ENCODE assay signal across 22 mouse cellular contexts in the genomic region with DNA sequence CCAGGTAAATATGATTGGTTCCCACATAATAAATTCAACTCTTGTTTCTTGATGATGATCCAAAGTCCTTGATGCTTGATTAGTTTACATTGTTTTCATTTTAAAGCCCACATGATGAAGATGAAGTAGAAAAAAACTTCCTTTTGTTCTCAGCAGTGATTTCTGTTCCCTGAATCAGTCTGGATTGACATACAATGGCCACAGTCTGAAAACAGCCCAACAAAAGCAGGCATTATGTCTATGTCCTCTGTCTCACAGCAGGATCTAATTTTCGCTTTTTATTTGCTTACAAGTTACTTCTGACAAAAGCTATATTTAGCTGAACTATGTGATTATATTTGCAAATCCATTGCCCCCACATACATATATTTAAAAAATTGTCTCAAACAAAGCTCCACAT. TPM values are rescaled to one million over a fixed set of nuclear protein-coding genes. Genes with fewer than 3 reads are reported as not detected.
A peak's percentile ranks its signal among the peaks of the same experiment; 100 is the strongest.
DNase-seq lines count a peak whose midpoint lies in the region; ATAC-seq and TF ChIP-seq lines count a peak whose summit lies in the region.
"Had no signal": no experiment of that assay in that cellular context is flagged by ENCODE, and none has a peak within 500 bp of the region (broad histone marks: within the 10 kb centered on the region; RNA-seq: fewer than 3 reads in every experiment).

No protein-coding gene starts in this region.

- H3K27me3 ChIP-seq in embryonic facial prominence, embryonic 14.5 days (replicated peaks; ENCODE audit: control insufficient read depth, insufficient read depth, low read length) = no peaks in the 10 kb centered on the region
- no peaks in the 10 kb centered on the region for H3K27me3 ChIP-seq in embryonic facial prominence, embryonic 10.5 days (replicated peaks; ENCODE audit: low read depth, poor library complexity, severe bottlenecking)
- H3K27me3 ChIP-seq in hindbrain, embryonic 11.5 days (ENCODE audit: control insufficient read depth, insufficient read depth, low read length) = no peaks in the 10 kb centered on the region
- no peaks in the 10 kb centered on the region for H3K27me3 ChIP-seq in hindbrain, embryonic 13.5 days
- H3K27me3 ChIP-seq: CH12.LX; embryonic facial prominence, embryonic 12.5 days; forebrain, embryonic 12.5 days; heart, embryonic 12.5 days had no signal

- peak; percentile 19 for DNase-seq in embryonic facial prominence, embryonic 14.5 days (ENCODE audit: low spot score)
- DNase-seq in embryonic facial prominence, embryonic 10.5 days (ENCODE audit: low spot score) = no peak
- peak; percentile 19 for DNase-seq in hindbrain, embryonic 11.5 days (ENCODE audit: low spot score)
- peak; percentile 39 for DNase-seq in brain, embryonic 14.5 days (ENCODE audit: low read depth)
- DNase-seq in telencephalon, adult 2 months (ENCODE audit: low read depth, low spot score) = peak; percentile 5
- DNase-seq in spleen, postnatal 36 days (ENCODE audit: low spot score in 2 of 2) = no peak
- DNase-seq: adrenal gland, adult 8-10 months; adrenal gland, postnatal 36 days; cerebellum, adult 11 months; cerebellum, adult 8-10 months; cerebellum, postnatal 14 days; gastrocnemius, adult 2 months; gastrocnemius, postnatal 25 days had no signal

- TF ChIP-seq CTCF in brain, embryonic 14.5 days (IDR thresholded peaks at IDR 0.05; ENCODE audit: borderline replicate concordance, extremely low read depth, insufficient read depth, insufficient read length) = no peak

- no peak for ATAC-seq in embryonic facial prominence, embryonic 14.5 days (ENCODE audit: low read depth)
- ATAC-seq in hindbrain, embryonic 11.5 days (ENCODE audit: low FRiP score) = peak; percentile 69; the same call in 1 of the 2 replicates
- ATAC-seq in hindbrain, embryonic 13.5 days (ENCODE audit: low FRiP score) = no peak
- ATAC-seq: hindbrain, embryonic 16.5 days; inflammation-experienced regulatory T-cells, adult 6 months; intestine, postnatal 0 days had no signal

- H3K27ac ChIP-seq in embryonic facial prominence, embryonic 14.5 days (replicated peaks; ENCODE audit: low read depth, low read length) = no peak overlapping the region
- H3K27ac ChIP-seq in embryonic facial prominence, embryonic 10.5 days (replicated peaks) = no peak overlapping the region
- H3K27ac ChIP-seq in hindbrain, embryonic 11.5 days (ENCODE audit: low read depth, low read length) = no peak overlapping the region
- no peak overlapping the region for H3K27ac ChIP-seq in hindbrain, embryonic 13.5 days
- H3K27ac ChIP-seq: embryonic facial prominence, embryonic 12.5 days; forebrain, embryonic 12.5 days; gastrocnemius, adult 2 months had no signal

- no peaks in the 10 kb centered on the region for H3K36me3 ChIP-seq in embryonic facial prominence, embryonic 14.5 days (ENCODE audit: control insufficient read depth, insufficient read depth, low read length)
- H3K36me3 ChIP-seq in embryonic facial prominence, embryonic 10.5 days (replicated peaks) = no peaks in the 10 kb centered on the region
- no peaks in the 10 kb centered on the region for H3K36me3 ChIP-seq in hindbrain, embryonic 11.5 days (ENCODE audit: control insufficient read depth, insufficient read depth, low read length)
- H3K36me3 ChIP-seq in hindbrain, embryonic 13.5 days = no peaks in the 10 kb centered on the region
- H3K36me3 ChIP-seq: embryonic facial prominence, embryonic 12.5 days; forebrain, embryonic 12.5 days; heart, embryonic 12.5 days; hindbrain, embryonic 10.5 days had no signal

- H3K4me2 ChIP-seq in embryonic facial prominence, embryonic 14.5 days (ENCODE audit: low read depth, low read length) = no peak overlapping the region
- H3K4me2 ChIP-seq in hindbrain, embryonic 11.5 days (replicated peaks; ENCODE audit: low read depth, low read length) = no peak overlapping the region
- H3K4me2 ChIP-seq in hindbrain, embryonic 13.5 days = no peak overlapping the region
- H3K4me2 ChIP-seq: embryonic facial prominence, embryonic 12.5 days; forebrain, embryonic 12.5 days; heart, embryonic 12.5 days had no signal

- no peak overlapping the region for H3K9ac ChIP-seq in embryonic facial prominence, embryonic 14.5 days (ENCODE audit: low read depth, low read length)
- H3K9ac ChIP-seq in hindbrain, embryonic 11.5 days (ENCODE audit: low read depth, low read length) = no peak overlapping the region
- H3K9ac ChIP-seq in hindbrain, embryonic 13.5 days = no peak overlapping the region
- H3K9ac ChIP-seq: embryonic facial prominence, embryonic 12.5 days; forebrain, embryonic 12.5 days; heart, embryonic 12.5 days had no signal

- no peak for TF ChIP-seq POLR2A in brain, embryonic 14.5 days (IDR thresholded peaks at IDR 0.05; ENCODE audit: borderline replicate concordance, extremely low read depth, insufficient read depth, insufficient read length, poor library complexity, severe bottlenecking)

- WGBS in embryonic facial prominence, embryonic 14.5 days = 57% methylated on average over 1 of the region's 1 CpGs
- 49% methylated on average over 1 of the region's 1 CpGs for WGBS in embryonic facial prominence, embryonic 10.5 days
- WGBS in hindbrain, embryonic 11.5 days = 40% methylated on average over 1 of the region's 1 CpGs
- WGBS in hindbrain, embryonic 13.5 days = 11% methylated on average over 1 of the region's 1 CpGs

- no peak overlapping the region for H3K4me3 ChIP-seq in embryonic facial prominence, embryonic 14.5 days (ENCODE audit: low read depth, low read length)
- no peak overlapping the region for H3K4me3 ChIP-seq in embryonic facial prominence, embryonic 10.5 days
- H3K4me3 ChIP-seq in hindbrain, embryonic 11.5 days (ENCODE audit: low read depth, low read length) = no peak overlapping the region
- no peak overlapping the region for H3K4me3 ChIP-seq in hindbrain, embryonic 13.5 days
- H3K4me3 ChIP-seq: embryonic facial prominence, embryonic 12.5 days; forebrain, embryonic 12.5 days; gastrocnemius, adult 2 months; heart, embryonic 12.5 days; hindbrain, embryonic 10.5 days had no signal

- H3K4me1 ChIP-seq in embryonic facial prominence, embryonic 14.5 days (ENCODE audit: control insufficient read depth, insufficient read depth, low read length) = no peaks in the 10 kb centered on the region; the same call in 1 of the 2 replicates
- H3K4me1 ChIP-seq in embryonic facial prominence, embryonic 10.5 days = no peaks in the 10 kb centered on the region
- no peaks in the 10 kb centered on the region for H3K4me1 ChIP-seq in hindbrain, embryonic 11.5 days (replicated peaks; ENCODE audit: control insufficient read depth, insufficient read depth, low read length)
- no peaks in the 10 kb centered on the region for H3K4me1 ChIP-seq in hindbrain, embryonic 13.5 days (replicated peaks)
- H3K4me1 ChIP-seq: embryonic facial prominence, embryonic 12.5 days had no signal

- no peaks in the 10 kb centered on the region for H3K9me3 ChIP-seq in embryonic facial prominence, embryonic 14.5 days (ENCODE audit: control insufficient read depth, low read length)
- no peaks in the 10 kb centered on the region for H3K9me3 ChIP-seq in embryonic facial prominence, embryonic 10.5 days
- no peaks in the 10 kb centered on the region for H3K9me3 ChIP-seq in hindbrain, embryonic 11.5 days (ENCODE audit: control insufficient read depth, low read length)
- H3K9me3 ChIP-seq in hindbrain, embryonic 13.5 days = no peaks in the 10 kb centered on the region
- H3K9me3 ChIP-seq: embryonic facial prominence, embryonic 12.5 days; forebrain, embryonic 12.5 days; heart, embryonic 12.5 days; hindbrain, embryonic 10.5 days had no signal

RNA-seq across cellular contexts. Expression of gene Mme, which starts 17.7 kb away (rescaled TPM):
- polyA plus RNA-seq in embryonic facial prominence, embryonic 14.5 days (2014; fragmentation: Nextera tagmentation; extraction: Ambion mirVana) = 51.6 and 58.8 TPM in 2 replicates
- 14.1 and 16.0 TPM in 2 replicates for polyA plus RNA-seq in embryonic facial prominence, embryonic 10.5 days (2016; fragmentation: Nextera tagmentation; extraction: Ambion mirVana)
- polyA plus RNA-seq in hindbrain, embryonic 11.5 days (2014; fragmentation: Nextera tagmentation; extraction: Ambion mirVana) = 23.7 and 26.0 TPM in 2 replicates
- polyA plus RNA-seq in hindbrain, embryonic 13.5 days (2015; fragmentation: Nextera tagmentation; extraction: Ambion mirVana) = 4.1 and 4.5 TPM in 2 replicates
- 2.2 and 3.9 TPM in 2 replicates for polyA plus RNA-seq in brain, embryonic 14.5 days (2012; rRNA removed)
- polyA plus RNA-seq: inflammation-experienced regulatory T-cells, adult 6 months had no signal

Comparison
In these comparisons a context has a peak if more than half of its experiments do, and no peak if none do; other contexts are left out.
1. DNase-seq: peak in embryonic facial prominence, embryonic 14.5 days (single experiment), hindbrain, embryonic 11.5 days (single experiment), brain, embryonic 14.5 days (single experiment) and telencephalon, adult 2 months (single experiment); none in embryonic facial prominence, embryonic 10.5 days (single experiment) and spleen, postnatal 36 days (0 of 2).